Mouse (Mus musculus): ENCODE measurements around the gene Tuft1. TPM values are rescaled to one million over a fixed set of nuclear protein-coding genes. Genes with fewer than 3 reads are reported as not detected.

Tuft1 gene
- 1.9 TPM for polyA plus RNA-seq (2014; fragmentation: Illumina TruSeq; extraction: RNeasy Lipid Tissue Mini Kit (QIAGEN cat#74804))

GRCm38 (mm10) chr3:94658740-94659095 is at the start of gene Tuft1:
Gene Tuft1 (minus strand): TSS chr3:94658872.

DNA sequence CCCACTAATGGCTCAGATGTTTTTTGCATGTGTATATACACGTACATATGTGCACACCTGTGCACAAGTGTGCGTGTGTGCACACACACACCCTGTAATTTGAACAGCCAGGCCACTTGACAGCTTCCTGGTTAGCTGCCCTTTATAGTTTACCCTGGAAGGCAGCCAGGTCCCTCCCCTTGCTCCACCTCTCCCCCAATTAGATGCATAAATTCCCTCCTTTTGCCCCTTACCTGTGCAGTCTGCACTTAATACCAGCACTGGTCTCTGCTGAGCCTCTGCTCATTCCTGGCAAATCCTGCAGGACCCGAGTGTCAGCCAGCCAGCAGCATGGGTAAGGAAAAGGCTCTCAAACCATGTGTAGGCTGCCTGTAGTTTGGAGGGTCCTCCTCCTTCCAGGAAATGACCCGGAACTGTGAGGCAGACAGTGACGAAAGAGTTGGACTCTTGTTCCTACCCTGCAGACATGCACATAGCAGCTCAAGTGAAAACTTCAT is 34.7 kb upstream of the Tuft1 start, which contains the start of gene Selenbp2:
TSS of gene Selenbp2 (plus strand) at position 228 of the 497 bp plus-strand sequence.

DNA sequence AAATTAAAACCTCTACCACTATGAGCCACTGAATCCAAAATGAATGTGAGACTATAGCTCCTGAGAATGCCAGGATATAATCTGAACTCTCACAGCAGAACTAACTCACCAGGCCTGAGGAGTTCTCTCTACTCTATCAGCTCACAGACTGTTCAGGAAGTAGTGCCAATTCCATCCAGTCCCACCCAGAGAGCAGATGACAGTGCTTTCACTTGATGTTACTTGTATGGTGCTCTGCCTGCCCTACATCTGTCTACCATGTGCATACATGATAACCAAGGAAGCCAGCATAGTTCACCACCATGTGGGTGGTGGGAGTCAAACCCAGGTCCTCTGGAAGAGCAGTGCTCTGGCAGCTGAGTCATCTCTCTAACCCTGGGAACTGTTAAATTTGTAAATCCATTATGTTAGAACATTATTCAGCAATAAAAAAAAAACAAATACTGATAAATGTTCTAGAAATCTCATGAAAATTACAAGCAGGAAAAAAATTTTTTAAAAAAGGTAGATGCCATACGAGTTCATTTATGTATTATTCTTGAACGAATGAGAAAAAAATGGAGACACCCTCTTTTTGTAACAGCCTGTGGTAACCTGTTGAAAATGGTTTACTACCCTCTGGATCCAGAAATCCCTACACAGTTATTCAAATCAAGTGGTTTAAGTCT is 16.0 kb downstream of the Tuft1 start, which contains the start of gene Gm10972:
TSS of gene Gm10972 (plus strand) at position 618 of the 668 bp plus-strand sequence.

DNA sequence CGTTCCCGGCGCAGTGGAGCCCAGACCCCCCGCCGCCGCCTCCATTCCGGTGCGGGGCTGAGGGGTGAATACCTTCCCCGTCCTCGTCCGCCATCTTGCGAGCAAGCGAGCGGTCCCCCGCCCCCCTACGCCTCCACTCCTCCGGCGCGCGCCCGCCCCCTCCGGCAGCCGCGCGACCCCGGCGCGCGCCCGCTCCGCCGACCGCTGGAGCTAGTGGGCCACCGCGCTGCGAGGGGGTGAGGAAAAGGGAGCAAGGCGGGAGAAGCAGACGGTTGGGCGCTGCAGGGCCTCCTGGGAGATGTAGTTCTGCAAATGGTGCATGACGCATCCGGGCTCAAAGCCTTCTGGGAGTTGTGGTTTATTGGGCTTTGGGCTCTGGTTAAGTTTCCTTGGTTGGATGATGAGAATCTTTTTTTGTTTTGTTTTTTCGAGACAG is 76.2 kb downstream of the Tuft1 start, which contains the start of gene Snx27:
TSS of gene Snx27 (minus strand) at position 261 of the 436 bp plus-strand sequence.

Other genes with a start within 250 kb of the Tuft1 start
- 8.3 TPM for gene Tdrkh, start 245.6 kb downstream of the Tuft1 start, polyA plus RNA-seq (2014; fragmentation: Illumina TruSeq; extraction: RNeasy Lipid Tissue Mini Kit (QIAGEN cat#74804))
- 34.6 TPM for gene Mrpl9, start 215.6 kb downstream of the Tuft1 start, polyA plus RNA-seq (2014; fragmentation: Illumina TruSeq; extraction: RNeasy Lipid Tissue Mini Kit (QIAGEN cat#74804))
- gene Oaz3, start 215.0 kb downstream of the Tuft1 start, polyA plus RNA-seq (2014; fragmentation: Illumina TruSeq; extraction: RNeasy Lipid Tissue Mini Kit (QIAGEN cat#74804)), result not detected
- gene Celf3, start 180.6 kb downstream of the Tuft1 start, polyA plus RNA-seq (2014; fragmentation: Illumina TruSeq; extraction: RNeasy Lipid Tissue Mini Kit (QIAGEN cat#74804)), result not detected
- 9.5 TPM for gene Riiad1, start 178.5 kb downstream of the Tuft1 start, polyA plus RNA-seq (2014; fragmentation: Illumina TruSeq; extraction: RNeasy Lipid Tissue Mini Kit (QIAGEN cat#74804))
- gene Snx27, start 76.2 kb downstream of the Tuft1 start, polyA plus RNA-seq (2014; fragmentation: Illumina TruSeq; extraction: RNeasy Lipid Tissue Mini Kit (QIAGEN cat#74804)), result 69.9 TPM
- gene Gm10972, start 15.8 kb downstream of the Tuft1 start, polyA plus RNA-seq (2014; fragmentation: Illumina TruSeq; extraction: RNeasy Lipid Tissue Mini Kit (QIAGEN cat#74804)), result not detected
- gene Selenbp2, start 34.7 kb upstream of the Tuft1 start, polyA plus RNA-seq (2014; fragmentation: Illumina TruSeq; extraction: RNeasy Lipid Tissue Mini Kit (QIAGEN cat#74804)), result not detected
- 3.2 TPM for gene Cgn, start 127.6 kb upstream of the Tuft1 start, polyA plus RNA-seq (2014; fragmentation: Illumina TruSeq; extraction: RNeasy Lipid Tissue Mini Kit (QIAGEN cat#74804))
- 31.5 TPM for gene Pogz, start 178.7 kb upstream of the Tuft1 start, polyA plus RNA-seq (2014; fragmentation: Illumina TruSeq; extraction: RNeasy Lipid Tissue Mini Kit (QIAGEN cat#74804))
- 49.3 TPM for gene Psmb4, start 228.1 kb upstream of the Tuft1 start, polyA plus RNA-seq (2014; fragmentation: Illumina TruSeq; extraction: RNeasy Lipid Tissue Mini Kit (QIAGEN cat#74804))